Comparison of ENCODE assay signal across 16 mouse cellular contexts in genomic region chr8:104261802-104262201, GRCm38 (mm10). TPM values are rescaled to one million over a fixed set of nuclear protein-coding genes. Genes with fewer than 3 reads are reported as not detected.
"Had no signal": no experiment of that assay in that cellular context is flagged by ENCODE, and none has a peak within 500 bp of the region (broad histone marks: within the 10 kb centered on the region; RNA-seq: fewer than 3 reads in every experiment).

No protein-coding gene starts in this region.

RNA-seq across cellular contexts. Expression of gene Cmtm2a, which starts 31.2 kb away (rescaled TPM):
- total RNA-seq: heart, postnatal 10 days; heart, postnatal 14 days; heart, postnatal 25 days; heart, postnatal 36 days; heart, postnatal 4 days; hematopoietic stem cell, adult 5-6 weeks; layer of hippocampus, adult 18-20 months; layer of hippocampus, adult 2 months; layer of hippocampus, adult 8-10 months; layer of hippocampus, postnatal 10 days; layer of hippocampus, postnatal 14 days; layer of hippocampus, postnatal 25 days; layer of hippocampus, postnatal 36 days; left cerebral cortex, adult 18-20 months; left cerebral cortex, adult 8-10 months had no signal

RNA-seq across cellular contexts. Expression of gene Gm45711, which starts 48.1 kb away (rescaled TPM):
- total RNA-seq: heart, postnatal 10 days; heart, postnatal 14 days; heart, postnatal 25 days; heart, postnatal 36 days; heart, postnatal 4 days; hematopoietic stem cell, adult 5-6 weeks; hindbrain, postnatal 0 days; layer of hippocampus, adult 18-20 months; layer of hippocampus, adult 2 months; layer of hippocampus, adult 8-10 months; layer of hippocampus, postnatal 10 days; layer of hippocampus, postnatal 14 days; layer of hippocampus, postnatal 25 days; layer of hippocampus, postnatal 36 days; left cerebral cortex, adult 18-20 months; left cerebral cortex, adult 8-10 months had no signal

RNA-seq across cellular contexts. Expression of gene Cmtm1, which starts 48.1 kb away (rescaled TPM):
- total RNA-seq: heart, postnatal 10 days; heart, postnatal 14 days; heart, postnatal 25 days; heart, postnatal 36 days; heart, postnatal 4 days; hematopoietic stem cell, adult 5-6 weeks; hindbrain, postnatal 0 days; layer of hippocampus, adult 18-20 months; layer of hippocampus, adult 2 months; layer of hippocampus, adult 8-10 months; layer of hippocampus, postnatal 10 days; layer of hippocampus, postnatal 14 days; layer of hippocampus, postnatal 25 days; layer of hippocampus, postnatal 36 days; left cerebral cortex, adult 18-20 months; left cerebral cortex, adult 8-10 months had no signal
